Mouse (Mus musculus) left cerebral cortex, adult 8-10 months (tissue): ENCODE measurements around the gene Gsdma3. TPM values are rescaled to one million over a fixed set of nuclear protein-coding genes. Genes with fewer than 3 reads are reported as not detected.

ENCODE experiments used
- DNase-seq, 2 experiments: peaks; one replicate each; pipeline ENCODE4 v3.0.0; 2022; ENCODE audit warnings: low spot score in 2 of 2
- total RNA-seq, 4 experiments: library from RNA; stranded (reverse); gene quantifications; 2 replicates each; pipeline ENCODE4 v1.2.4; 2022

Gsdma3 gene
- under 1 TPM in 2 of 4 experiments, not detected in 2; 0.23 TPM for total RNA-seq

DNA sequence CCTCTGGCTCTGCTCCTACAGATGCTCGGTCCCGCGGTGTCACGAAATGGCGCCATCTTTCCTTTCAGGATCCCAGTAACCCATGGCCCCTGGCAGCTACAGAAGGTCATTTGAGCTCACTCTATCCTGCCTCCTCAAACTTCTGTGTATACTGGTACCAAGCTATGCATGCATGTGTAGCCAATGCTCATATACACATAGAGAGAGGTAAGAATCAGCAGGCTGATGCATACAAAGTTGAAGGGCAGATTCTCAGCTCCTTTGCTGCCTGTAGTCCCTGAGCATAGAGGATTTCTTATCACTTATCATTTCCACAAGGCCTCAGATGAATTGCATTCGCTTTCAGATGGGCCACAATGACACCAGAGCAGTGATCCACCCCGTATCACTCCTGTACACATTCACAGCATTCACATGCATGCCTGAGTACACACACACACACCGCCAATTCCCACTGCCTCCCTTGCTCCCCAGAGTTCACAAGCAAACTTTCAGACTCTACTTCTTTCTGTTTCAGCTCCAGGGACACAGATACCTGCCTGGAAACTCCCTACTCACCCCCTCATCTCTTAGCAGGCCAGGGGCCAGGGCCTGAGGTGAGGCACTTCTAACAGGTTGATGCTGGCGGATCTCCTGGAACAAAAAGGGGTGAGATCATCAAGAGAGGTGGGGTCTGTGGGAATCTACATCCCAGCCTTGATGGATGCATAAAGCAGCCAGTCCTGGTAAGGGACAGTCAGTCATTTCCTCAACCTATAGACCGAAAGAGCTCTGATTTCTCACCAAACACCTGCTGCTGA, at the start of gene Gsdma3, which contains the start of gene Gm12355:
Gene Gsdma3 (plus strand): TSS at position 750 of the 800 bp plus-strand sequence.
Gene Gm12355 (minus strand): TSS at position 51 of the 800 bp plus-strand sequence.
- DNase-seq: no peak

DNA sequence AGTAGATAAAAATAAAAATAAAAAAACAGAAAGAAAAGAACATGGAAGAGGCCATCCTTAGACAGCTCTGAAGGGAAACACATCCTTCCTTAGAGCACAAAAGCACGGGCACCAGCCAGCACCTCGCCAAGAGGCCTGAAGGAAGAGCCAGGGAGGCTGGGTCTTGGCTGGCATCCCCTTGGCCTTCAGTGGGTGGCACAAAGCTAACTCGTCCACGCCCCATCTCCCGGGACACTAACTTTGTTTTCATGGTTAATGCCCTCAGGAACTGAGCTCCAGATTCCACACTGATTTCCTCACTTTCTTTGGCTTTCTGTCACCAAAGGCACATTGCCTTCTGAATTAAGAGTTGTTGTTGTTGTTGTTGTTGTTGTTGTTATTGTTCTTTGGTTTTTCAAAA, 48.4 kb upstream of the Gsdma3 start:
- DNase-seq: no peak

DNA sequence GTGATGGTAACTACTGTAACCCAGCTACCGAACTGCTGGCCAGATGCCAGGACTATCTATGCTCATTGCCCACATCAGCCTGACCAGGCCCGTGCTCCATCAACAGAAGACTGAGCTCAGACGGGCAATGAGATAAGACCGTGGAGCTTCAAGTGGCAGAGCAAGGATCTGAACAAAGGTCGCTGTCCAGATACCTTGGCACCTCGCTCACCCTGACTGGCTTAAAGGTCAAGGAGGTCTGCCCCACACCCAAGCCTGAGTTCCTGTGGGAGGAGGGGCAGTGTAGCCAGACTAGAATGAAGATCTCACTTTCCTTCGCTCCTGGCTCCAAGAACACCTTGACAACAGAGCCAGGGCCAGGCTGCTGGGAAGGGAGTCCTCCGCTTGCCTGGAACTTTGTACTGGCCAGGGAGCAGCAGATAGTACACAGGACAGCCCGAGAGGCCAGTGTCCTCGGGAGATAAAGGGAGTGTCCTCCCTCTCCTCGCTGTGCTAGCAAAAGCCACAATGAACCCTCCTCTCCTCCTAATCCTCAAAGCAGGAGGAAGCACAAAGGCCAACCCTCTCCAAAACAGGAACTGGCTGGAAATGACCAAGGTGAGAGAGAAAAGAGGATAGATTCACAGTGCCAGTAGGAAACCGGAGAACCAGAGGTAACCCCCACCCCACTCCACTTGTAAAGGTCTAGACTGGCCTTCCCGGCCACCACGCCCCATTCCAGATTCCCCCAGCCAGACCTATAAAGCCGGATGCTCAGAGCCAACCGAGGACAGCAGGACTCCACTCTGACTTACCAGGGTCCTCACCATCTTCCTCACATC, 45.6 kb upstream of the Gsdma3 start:
- DNase-seq: no peak

DNA sequence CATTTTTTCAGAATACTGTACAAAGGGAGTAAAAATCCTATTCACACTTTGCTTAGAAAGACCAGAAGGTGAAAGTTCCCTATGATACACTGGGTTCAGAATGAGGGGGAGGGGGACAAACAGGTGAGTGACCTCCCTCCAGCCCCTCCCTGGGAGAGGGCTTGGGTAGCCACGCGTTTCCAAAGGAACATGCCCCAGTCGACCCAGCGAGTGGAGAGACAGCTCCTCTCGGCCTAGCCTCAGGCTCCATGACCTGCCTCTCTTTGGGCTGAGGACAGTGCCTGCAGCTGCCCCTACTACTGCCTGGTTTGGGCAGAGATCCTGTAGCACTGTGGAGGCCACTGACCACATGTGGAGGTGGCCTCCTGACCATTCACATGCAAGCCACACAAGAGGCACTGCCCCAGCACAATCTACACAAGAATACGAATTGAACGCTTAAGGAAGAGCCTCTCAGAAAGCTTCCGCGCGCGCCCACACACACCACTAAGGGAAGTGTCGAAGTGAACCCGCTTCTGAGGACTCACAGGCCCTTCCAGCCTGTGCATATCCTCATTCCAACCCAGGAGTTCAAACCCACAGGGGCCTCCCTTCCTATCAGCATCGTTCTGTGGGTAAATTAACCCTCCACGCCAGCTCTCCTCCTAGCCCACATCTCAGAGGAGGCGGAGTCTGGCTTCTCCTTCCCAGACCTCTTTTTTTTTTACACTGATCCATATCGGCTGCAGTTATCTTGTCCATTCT, 44.7 kb upstream of the Gsdma3 start:
- no peak for DNase-seq

DNA sequence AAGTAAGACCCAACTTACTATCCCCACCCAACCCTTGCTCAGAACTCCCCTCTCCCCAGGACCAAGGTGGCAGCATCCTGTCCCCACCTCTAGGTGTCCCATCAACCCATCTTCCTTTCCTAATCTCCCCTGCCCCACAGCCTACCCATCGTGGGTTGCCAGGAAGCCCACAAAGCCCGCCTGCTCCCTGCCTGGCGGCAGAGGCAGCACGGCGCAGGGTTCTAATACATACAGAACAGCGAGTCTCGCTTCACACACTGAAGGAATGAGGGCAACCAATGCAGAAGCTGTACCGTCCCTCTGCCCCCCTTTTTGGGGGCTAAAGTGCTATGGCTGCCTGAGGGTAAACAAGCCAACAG, 44.2 kb upstream of the Gsdma3 start:
- no peak for DNase-seq

DNA sequence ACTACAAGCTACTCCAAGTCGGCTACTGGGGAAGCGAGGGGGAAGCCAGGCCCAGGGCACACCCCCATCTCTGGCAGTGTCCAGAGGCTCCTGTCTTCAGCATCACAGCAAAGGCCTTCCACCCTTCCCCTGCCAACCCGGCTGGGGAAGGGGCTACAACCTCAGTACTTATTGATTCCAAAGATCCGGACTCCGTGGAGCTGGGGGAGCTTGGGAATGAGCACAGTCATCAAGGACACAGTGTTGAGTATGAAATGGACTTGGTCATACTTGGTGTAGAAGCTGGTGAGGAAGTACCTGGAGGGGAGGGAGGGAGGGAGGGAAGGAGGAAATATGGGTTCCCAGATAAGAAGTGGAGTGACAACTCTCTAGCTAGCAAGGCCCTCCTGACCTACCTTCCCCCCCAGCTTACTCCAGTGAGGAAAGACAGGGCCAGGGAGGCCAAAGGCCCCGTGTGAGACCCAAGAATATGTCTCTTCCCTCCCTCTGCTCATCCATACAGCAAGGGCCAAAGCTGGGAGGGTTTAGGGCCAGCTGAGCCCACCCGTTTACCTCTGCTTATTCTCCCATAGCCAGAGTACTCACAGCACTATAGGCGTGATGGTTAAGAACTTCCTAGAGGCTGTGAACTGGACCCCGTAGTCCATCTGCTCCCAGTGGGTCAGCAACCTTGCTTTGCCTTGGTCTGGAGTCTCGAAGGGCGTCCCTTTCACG, 43.5 kb upstream of the Gsdma3 start:
- no peak for DNase-seq

DNA sequence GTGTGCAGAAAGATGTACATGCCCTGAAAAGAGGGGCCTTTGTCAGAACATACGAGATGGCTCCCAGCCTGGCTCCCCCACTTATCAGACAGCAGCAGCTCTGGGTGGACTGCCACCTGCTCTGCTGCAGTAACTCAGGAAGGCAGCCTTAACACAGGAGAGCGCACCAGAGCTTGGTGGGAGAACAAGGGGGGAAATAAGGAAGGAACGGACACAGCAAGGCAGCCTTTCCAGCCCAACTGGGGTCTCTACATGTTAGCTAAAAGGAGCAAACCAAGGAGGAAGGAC, 43.0 kb upstream of the Gsdma3 start:
- no peak for DNase-seq

DNA sequence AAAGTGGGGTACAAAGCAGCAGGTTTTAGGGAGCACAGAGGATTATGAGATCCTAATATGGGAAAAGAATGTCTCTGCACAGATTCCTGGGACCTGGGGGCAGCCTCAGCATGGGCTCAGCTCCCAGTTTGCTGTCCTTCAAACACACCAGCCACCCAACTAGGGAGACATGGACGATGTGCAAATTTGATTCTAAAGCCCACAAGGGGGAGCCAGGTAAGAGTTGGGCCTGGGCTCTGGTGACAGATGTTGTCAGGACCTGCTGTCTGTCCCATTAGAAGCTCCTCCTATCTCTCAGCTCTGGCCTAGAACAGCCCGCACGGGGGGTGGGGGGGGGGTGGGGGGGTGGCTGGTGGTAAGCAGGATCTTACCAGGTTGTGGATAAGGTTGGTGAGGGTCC, 42.6 kb upstream of the Gsdma3 start:
- DNase-seq: no peak

DNA sequence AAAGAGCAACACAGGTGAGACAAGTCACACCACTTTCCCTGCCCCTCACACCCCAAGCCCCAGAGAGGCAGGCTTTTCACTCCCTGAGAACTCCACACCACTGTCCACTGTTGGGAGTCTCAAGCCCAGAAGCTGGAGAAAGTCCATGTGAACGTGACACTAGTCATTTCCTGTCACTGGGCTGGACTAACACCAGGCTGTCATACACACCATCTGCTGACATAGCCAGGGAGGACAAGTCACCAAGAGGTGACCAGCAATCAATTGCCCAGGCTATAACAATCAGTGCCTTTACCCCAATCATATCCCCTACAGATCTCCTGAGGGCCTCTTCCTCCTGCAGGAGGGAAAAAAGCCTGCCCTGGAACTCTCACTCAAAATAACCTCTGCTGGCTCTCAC, 42.0 kb upstream of the Gsdma3 start:
- no peak for DNase-seq

DNA sequence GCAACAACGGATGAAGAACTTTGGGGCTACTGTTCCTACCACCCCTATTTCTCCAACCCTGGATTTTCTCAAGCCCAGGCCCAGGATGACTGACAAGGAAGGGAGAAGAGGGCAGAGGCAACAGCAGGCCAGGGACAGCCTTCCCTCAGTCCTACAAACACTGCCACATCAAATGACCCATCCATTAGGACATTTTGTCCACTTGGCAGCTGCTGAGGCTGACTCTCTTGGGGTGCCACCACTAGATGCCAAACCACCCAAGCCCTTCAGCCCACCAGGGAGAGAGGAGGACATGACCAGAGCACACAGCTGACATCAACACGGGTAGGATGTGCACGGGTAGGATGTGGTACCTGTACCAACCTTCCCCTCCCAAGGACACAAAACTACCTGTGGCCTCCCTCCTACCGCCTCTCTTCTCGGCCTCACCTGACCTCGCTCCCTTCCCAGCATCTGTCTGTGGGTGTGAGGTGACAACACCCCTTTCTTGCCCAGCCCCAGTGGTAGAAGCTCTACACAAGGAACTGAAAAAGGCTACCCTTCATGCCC, 41.5 kb upstream of the Gsdma3 start:
- no peak for DNase-seq

DNA sequence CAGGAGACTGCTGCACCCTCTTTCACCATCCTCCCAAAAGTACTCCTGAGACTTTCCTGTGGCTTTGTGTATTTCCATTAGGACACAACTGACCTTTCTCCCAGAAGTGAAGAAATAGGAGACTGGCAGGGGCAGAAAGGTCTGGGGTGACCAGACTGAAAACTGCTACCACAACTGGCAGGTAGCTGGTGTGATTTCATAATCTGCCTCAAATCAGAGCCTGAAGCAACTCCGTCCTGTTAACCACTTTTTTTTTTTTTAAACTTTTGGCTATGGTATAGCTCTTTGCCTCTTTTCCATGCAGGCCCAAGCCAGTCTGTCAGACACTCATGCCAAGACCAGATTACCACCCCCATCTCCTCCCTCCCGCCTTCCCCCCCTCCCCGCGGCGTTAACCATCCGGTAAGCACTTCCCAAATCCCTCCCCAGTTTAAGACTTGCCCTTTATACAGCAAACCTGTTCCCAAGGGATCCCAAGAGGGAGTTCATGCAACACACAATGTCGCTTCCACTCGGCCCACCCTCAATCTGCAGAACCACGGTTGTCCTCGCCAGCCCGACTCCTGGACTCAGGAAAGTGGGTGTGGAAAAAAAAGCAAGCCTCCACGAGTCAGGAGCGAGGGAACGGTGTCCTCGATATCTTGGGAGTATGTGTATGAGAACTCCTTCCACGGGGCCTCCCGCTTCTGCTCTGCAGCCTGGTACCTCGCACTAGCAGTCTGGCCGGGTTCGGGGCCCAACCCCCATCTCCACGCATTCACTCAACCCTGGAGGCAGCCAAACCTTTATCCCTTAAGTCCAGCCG, 39.9 kb upstream of the Gsdma3 start:
- DNase-seq: peak in 1 of 2 experiments; percentile 8

DNA sequence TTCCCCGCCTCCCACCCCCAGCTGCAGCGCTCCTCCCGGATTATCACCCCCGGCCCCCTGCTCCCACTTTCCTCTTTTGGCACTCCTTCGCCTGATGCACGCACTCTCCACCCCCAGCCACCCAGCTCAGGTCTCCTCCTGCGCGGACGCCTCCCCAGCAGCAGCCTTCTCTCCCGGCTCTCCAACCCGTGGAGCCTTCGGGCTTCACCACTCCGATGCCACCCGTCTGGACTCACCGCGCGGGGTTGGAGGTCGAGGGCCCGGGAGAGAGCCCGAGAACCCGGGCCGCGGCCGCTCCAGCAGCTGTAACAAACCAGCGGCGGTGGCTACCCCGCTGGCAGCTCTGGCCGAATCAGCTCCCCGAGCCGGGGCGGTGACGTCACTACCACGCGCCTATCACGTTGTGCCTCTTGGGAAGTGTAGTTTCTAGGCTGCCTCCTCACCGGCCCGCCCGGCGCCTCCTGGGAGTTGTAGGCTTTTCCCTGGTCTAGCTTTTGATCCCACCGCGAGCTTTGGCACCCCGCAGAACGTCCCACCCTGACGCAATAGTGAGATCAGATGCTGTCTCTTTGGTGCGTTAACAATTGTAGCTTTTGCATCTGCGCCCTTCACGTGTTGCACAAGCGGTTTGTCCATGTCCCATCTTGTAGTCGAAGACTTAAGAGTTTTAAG, 39.1 kb upstream of the Gsdma3 start, which contains the start of gene Ormdl3:
Gene Ormdl3 (minus strand): TSS at position 477 of the 672 bp plus-strand sequence.
- DNase-seq: peak; percentile 95 to 96

DNA sequence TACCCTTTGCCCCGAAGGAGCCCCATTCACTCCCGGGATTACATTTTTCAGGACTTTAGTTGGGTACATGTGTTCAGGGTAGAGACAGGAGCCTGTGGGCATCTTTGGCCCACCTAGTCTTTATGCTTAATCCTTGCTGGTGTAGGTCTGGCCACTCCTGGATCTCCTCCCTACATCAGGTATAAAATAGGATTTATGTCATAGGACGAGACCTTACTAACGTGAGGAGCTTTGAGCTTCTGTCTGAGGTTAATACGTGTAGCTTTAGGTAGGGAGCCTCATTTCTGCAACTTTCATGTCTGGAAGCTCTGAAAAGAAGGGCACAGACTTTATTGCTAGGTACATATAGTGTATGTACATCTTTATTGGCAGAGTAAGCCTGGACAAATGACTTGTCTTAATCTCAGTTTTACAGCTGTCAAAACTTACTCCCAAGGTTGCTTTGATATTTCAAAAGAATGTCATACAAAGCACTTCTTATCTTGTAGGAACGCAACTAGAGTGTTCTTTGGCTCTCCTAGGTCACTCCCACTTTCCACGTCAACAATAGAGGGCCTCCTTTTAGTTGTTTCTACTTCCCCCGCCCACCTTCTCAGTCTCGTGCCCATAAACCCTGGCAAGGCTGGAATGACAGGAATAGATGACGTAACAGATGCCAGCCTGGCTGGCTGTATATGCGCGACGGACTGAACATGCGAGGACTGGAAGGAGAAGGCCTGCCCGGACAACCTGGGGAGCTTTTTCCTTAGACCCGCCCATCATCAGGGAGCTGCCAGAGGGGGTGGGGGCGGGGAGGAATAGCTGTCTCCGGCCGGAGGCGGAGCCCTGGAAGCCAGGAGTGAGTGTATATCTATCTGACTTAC, 38.2 kb upstream of the Gsdma3 start:
- peak; percentile 13 to 33 for DNase-seq

DNA sequence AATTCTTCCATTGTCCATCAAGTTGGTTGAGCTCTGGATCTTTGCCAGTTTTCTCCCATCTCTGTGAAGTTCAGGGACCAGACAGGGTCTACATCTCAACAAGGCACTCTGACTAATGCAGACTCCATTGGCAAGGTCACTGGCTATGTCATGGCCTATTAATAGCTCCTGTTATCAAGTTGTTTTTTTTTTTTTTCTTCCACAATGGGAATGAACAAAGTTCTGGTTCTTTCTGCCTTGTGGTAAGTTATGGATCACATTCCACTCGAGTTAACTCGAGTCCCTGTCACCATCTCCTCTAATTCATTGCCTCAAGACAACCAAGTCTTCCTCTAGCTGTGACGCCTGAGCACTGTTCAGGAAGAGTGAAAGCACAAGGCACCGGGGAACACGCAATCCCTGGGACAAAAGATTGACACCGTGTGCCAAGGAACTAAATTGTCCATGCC, 37.3 kb upstream of the Gsdma3 start:
- no peak for DNase-seq

DNA sequence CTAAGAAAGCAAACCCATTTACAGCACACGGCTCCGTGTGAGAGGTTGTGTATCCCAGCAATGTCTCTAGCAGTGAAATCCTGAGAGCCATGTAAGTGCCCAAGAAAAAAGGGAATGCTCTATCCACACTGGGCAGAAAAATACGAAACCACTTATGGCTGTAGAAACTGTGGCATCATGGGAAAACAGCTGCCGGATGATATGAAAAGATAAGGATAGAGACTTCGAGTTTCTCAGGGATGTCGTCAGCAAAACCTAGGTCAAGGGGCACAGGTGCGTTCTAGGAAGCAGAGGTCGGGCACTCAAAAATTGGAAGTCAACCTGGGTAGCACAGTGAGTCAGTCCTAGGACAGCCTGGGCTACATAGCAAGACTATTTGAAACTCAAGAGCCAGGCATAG, 36.9 kb upstream of the Gsdma3 start:
- DNase-seq: no peak

DNA sequence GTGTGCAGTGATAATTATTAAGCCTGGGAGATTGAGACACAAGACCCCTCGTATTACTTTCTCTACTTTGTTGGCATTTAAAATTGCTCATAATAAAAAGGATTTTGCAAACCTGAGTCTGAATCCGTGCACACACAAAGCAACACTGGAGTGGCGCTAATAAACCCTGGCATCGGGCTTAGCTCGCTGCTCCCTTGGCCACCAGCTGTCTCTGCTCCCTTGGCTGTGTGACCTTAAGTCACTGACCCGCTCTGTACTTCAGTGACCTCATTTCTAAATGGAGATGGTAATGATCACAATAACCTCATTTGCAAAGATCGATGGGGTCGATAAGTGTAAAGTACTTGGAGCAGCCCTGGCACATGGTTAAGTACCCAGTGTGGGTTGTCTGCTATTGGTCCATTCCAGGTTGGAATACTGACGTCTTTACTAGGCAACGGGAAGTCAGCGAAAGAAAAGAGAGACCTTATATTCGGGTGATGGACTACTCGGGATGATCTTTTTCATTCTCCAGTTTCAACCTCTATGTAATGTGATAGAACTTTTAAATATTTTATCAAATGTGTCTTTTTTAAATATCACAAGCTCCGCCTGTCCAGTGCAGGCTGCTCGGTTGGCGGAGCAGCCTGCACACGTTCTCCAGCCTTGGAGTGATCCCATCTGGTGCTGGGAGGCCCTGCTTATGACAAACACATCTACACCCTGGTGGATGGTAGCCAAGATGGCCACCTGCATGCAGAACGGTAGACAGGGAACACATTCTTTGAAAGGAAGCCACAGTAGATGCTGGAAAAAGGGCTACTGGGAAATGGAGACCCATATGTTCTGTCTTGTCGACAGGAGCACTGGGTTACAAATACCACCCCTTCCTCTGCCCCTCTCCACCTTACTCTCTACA, 35.4 kb upstream of the Gsdma3 start:
- no peak for DNase-seq

DNA sequence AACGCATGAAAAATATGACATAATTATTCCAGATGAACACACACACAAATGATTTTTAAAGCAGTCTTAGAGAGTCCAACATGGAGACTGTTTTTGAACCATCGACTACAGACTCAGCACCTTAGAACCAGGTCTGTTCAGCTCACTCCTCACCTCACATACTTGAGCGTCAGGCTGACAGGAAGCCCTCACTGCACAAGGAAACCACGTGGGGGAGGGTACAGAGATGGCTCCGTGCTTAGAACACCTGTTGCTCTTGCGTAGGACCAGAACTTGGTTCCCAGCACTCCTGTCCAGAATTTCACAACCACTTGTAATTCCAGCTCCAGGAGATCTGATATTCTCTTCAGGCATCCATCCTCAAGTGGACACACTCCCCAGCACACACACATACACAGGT, 31.1 kb upstream of the Gsdma3 start:
- DNase-seq: no peak

DNA sequence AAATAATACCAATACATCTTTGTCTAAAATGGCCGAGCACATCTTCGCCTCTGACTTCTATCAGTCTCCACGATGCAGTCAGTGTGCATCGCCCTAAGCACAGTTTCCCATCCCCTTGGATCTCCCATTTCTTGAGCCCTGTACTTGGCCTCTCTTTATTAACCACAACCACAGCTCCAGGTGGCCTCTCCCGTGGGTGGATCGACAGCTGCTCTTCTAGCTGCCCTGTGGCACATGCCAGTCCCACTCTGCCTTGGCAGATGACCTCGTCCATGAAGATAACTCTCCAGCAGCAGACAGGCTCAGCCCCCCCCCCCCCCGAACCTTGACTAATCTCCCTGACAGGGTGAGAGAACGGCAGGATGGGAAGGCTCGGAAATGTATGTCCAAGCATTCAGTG, 30.7 kb upstream of the Gsdma3 start:
- DNase-seq: peak in 1 of 2 experiments; percentile 0
